Mouse (Mus musculus) G1E (cell line): ENCODE measurements at regions not wholly inside any gene's neighbourhood (a gene's known extent, or its start where the extent isn't known, plus 50 kb on each side); places are given as distances from the start of the nearest gene placed in this dataset.

Experiments
- CTCF ChIP-seq: IDR thresholded peaks from 2 replicates; pipeline ENCODE4 v1.5.1; 2012; ENCODE audit warnings: low read depth, low read length, inconsistent platforms, mixed read lengths
- GATA1 ChIP-seq: IDR thresholded peaks from 2 replicates; pipeline ENCODE4 v1.6.1; 2012; ENCODE audit warnings: borderline replicate concordance, low read length, inconsistent platforms, mixed read lengths

- no peak for TF ChIP-seq CTCF
- TF ChIP-seq GATA1, result no peak
Observed at GRCm38 (mm10) chr12:106191771-106192170, 181.7 kb downstream of the Vrk1 start.
